Mouse (Mus musculus): ENCODE measurements around the gene Slc36a3.

GRCm38 (mm10) chr11:55154398-55155069 lies 3.0 kb upstream of the Slc36a3 start:
- TF ChIP-seq CTCF (IDR thresholded peaks at IDR 0.05) (no peak), POLR2A (IDR thresholded peaks at IDR 0.05; ENCODE audit: insufficient read depth, low read depth, low read length) (no peak)
